Mouse (Mus musculus) MEL (cell line): Measurements from ENCODE around the gene Crlf3.

Experiments
- BHLHE40 ChIP-seq: IDR thresholded peaks from 2 replicates; pipeline ENCODE4 v1.6.1; 2012; ENCODE audit warnings: low read depth, mild to moderate bottlenecking, inconsistent platforms, low read length, improper control_type of control experiment, borderline replicate concordance
- CHD2 ChIP-seq: IDR thresholded peaks from 2 replicates; pipeline ENCODE4 v1.6.1; 2011; ENCODE audit warnings: low read length, improper control_type of control experiment
- CTCF ChIP-seq, 3 experiments: IDR thresholded peaks in 2 of 3; conservative IDR thresholded peaks in 1 of 3; 2 replicates each; pipeline ENCODE4 v1.5.1; 2011 to 2012; ENCODE audit warnings: low read length in 3 of 3, low read depth in 2 of 3, mild to moderate bottlenecking in 2 of 3, improper control_type of control experiment in 1 of 3, inconsistent platforms in 1 of 3, mixed read lengths in 1 of 3, moderate library complexity in 1 of 3; ENCODE audit not compliant: control insufficient read depth in 1 of 3, insufficient read depth in 1 of 3, poor library complexity in 1 of 3, severe bottlenecking in 1 of 3
- EP300 ChIP-seq, 2 experiments: IDR thresholded peaks; 2 replicates each; pipeline ENCODE4 v1.6.1; 2011; ENCODE audit warnings: improper control_type of control experiment in 2 of 2, low read length in 2 of 2, low read depth in 1 of 2, mild to moderate bottlenecking in 1 of 2
- MAFK ChIP-seq: IDR thresholded peaks from 2 replicates; pipeline ENCODE4 v1.6.1; 2011; ENCODE audit warnings: low read depth, mild to moderate bottlenecking, low read length, improper control_type of control experiment, borderline replicate concordance
- MAX ChIP-seq: IDR thresholded peaks from 2 replicates; pipeline ENCODE4 v1.6.1; 2011; ENCODE audit warnings: low read length, improper control_type of control experiment
- MYC ChIP-seq: IDR thresholded peaks from 2 replicates; pipeline ENCODE4 v1.6.1; 2011; ENCODE audit warnings: low read depth, mild to moderate bottlenecking, low read length, improper control_type of control experiment, moderate library complexity
- POLR2A ChIP-seq, 2 experiments: IDR thresholded peaks; 2 replicates each; pipeline ENCODE4 v1.6.1; 2011 to 2012; ENCODE audit warnings: low read length in 2 of 2, mild to moderate bottlenecking in 2 of 2, control low read depth in 1 of 2, improper control_type of control experiment in 1 of 2, low read depth in 1 of 2, moderate library complexity in 1 of 2; ENCODE audit not compliant: control insufficient read depth in 1 of 2, insufficient read depth in 1 of 2, poor library complexity in 1 of 2

GRCm38 (mm10) chr11:80043419-80043817, 37.4 kb downstream of the Crlf3 start:
- no peak for TF ChIP-seq CTCF (IDR thresholded peaks at IDR 0.05 in 2 of 3, conservative IDR thresholded peaks at IDR 0.05 in 1 of 3; ENCODE audit: control insufficient read depth in 1 of 3, insufficient read depth in 1 of 3, low read depth in 2 of 3, low read length in 3 of 3, poor library complexity in 1 of 3, severe bottlenecking in 1 of 3)
- TF ChIP-seq MAFK: no peak
- TF ChIP-seq POLR2A (IDR thresholded peaks at IDR 0.05; ENCODE audit: control insufficient read depth in 1 of 2, insufficient read depth in 1 of 2, low read depth in 1 of 2, low read length in 2 of 2, poor library complexity in 1 of 2): no peak
- TF ChIP-seq MYC: no peak
- no peak for TF ChIP-seq MAX
- no peak for TF ChIP-seq BHLHE40
- TF ChIP-seq EP300 (IDR thresholded peaks at IDR 0.05; ENCODE audit: low read depth in 1 of 2, low read length in 2 of 2): no peak
- TF ChIP-seq CHD2: no peak
